Mouse (Mus musculus) kidney, adult 8-10 months (tissue): Measurements from ENCODE around the gene Lrrc42.

Experiments used
- DNase-seq, 2 experiments: peaks; one replicate each; pipeline ENCODE4 v3.0.0; 2022

Lrrc42 gene

GRCm38 (mm10) chr4:107247110-107247509 lies 6.2 kb downstream of the Lrrc42 start:
- no peak for DNase-seq

- no peak for DNase-seq
Measured at GRCm38 (mm10) chr4:107246040-107246439, 7.3 kb downstream of the Lrrc42 start.

GRCm38 (mm10) chr4:107245368-107245767 lies 8.0 kb downstream of the Lrrc42 start:
- no peak for DNase-seq

- no peak for DNase-seq
Measured at GRCm38 (mm10) chr4:107243365-107244333, 9.7 kb downstream of the Lrrc42 start.

GRCm38 (mm10) chr4:107240196-107240595 lies 13.1 kb downstream of the Lrrc42 start:
- no peak for DNase-seq

- DNase-seq: no peak
Measured at GRCm38 (mm10) chr4:107238253-107238652, 15.1 kb downstream of the Lrrc42 start.

- DNase-seq: no peak
Measured at GRCm38 (mm10) chr4:107232219-107232618, 21.1 kb downstream of the Lrrc42 start.

- no peak for DNase-seq
Measured at GRCm38 (mm10) chr4:107226313-107226712, 27.0 kb downstream of the Lrrc42 start.

- DNase-seq: no peak
Measured at GRCm38 (mm10) chr4:107223225-107224204, 29.8 kb downstream of the Lrrc42 start.

GRCm38 (mm10) chr4:107221524-107221923 lies 31.8 kb downstream of the Lrrc42 start:
- no peak for DNase-seq

GRCm38 (mm10) chr4:107217574-107217973 lies 35.8 kb downstream of the Lrrc42 start:
- DNase-seq: no peak

GRCm38 (mm10) chr4:107213279-107214011 lies 39.9 kb downstream of the Lrrc42 start:
- no peak for DNase-seq

GRCm38 (mm10) chr4:107211936-107212335 lies 41.4 kb downstream of the Lrrc42 start:
- DNase-seq: no peak

GRCm38 (mm10) chr4:107211465-107211864 lies 41.9 kb downstream of the Lrrc42 start:
- DNase-seq: no peak

- DNase-seq: no peak
Measured at GRCm38 (mm10) chr4:107210483-107211097, 42.7 kb downstream of the Lrrc42 start.

- DNase-seq: no peak
Measured at GRCm38 (mm10) chr4:107208880-107209279, 44.5 kb downstream of the Lrrc42 start, which contains the start of gene Ldlrad1. Gene Ldlrad1, plus strand, starts transcription at chr4:107209180.

GRCm38 (mm10) chr4:107207016-107207415 lies 46.3 kb downstream of the Lrrc42 start:
- DNase-seq: no peak

- no peak for DNase-seq
Measured at GRCm38 (mm10) chr4:107203001-107203400, 50.3 kb downstream of the Lrrc42 start.

GRCm38 (mm10) chr4:107201779-107202178 lies 51.6 kb downstream of the Lrrc42 start:
- no peak for DNase-seq

- no peak for DNase-seq
Measured at GRCm38 (mm10) chr4:107198072-107198471, 55.3 kb downstream of the Lrrc42 start.

GRCm38 (mm10) chr4:107196454-107196853 lies 56.9 kb downstream of the Lrrc42 start:
- DNase-seq: no peak

GRCm38 (mm10) chr4:107193841-107194240 lies 59.5 kb downstream of the Lrrc42 start:
- DNase-seq: no peak
